Mouse (Mus musculus): ENCODE measurements around the gene Mettl8. TPM values are rescaled to one million over a fixed set of nuclear protein-coding genes. Genes with fewer than 3 reads are reported as not detected.
A peak's percentile ranks its signal among the peaks of the same experiment; 100 is the strongest.

The Mettl8 gene
- total and polyA plus RNA-seq, 3 experiments, result 7.5 to 9.2 (median 7.8) TPM

DNA sequence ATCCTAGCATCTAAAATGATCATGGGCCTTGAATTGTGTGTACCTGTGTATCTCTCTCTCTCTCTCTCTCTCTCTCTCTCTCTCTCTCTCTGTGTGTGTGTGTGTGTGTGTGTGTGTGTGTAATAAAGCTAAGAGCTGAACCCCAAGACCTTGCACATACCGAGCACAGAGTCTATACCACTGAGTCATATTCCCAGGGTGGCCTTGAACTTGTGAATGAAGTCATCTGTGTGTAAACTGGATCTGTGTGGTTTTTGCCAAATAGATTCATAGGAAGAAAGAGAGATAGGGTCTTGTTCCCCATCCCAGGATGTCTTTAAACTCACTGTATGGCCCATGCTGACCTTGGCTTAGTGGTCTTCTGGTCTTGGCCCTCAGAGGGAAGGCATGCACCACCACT is 121.9 kb downstream of the Mettl8 start:
- dilution Hi-C loops (cut with MboI; ENCODE audit: extremely low pct_ligation_motif_present, extremely low pct_unique_long_range_greater_than_20kb, low sequenced_read_pairs), result no loop called here
- in situ Hi-C loops (cut with MboI; ENCODE audit: low pct_ligation_motif_present, low pct_unique_long_range_greater_than_20kb, low sequenced_read_pairs), result no loop called here
- Histone ChIP-seq H3K36me3 (replicated peaks in 1 of 2; ENCODE audit: control insufficient read depth in 1 of 2, insufficient read depth in 1 of 2, low read length in 1 of 2) (no peaks in the 10 kb centered on the region), H3K9ac (ENCODE audit: insufficient read depth, low read depth) (no peak overlapping the region), H3K9me3 (replicated peaks; ENCODE audit: low read length) (no peaks in the 10 kb centered on the region), H3K4me3 (replicated peaks in 1 of 3; ENCODE audit: low read depth in 2 of 3, low read length in 2 of 3, poor library complexity in 1 of 3) (no peak overlapping the region), H3K79me2 (replicated peaks; ENCODE audit: control insufficient read depth, extremely low read depth, insufficient read depth, poor library complexity, severe bottlenecking) (no peaks in the 10 kb centered on the region), H3K4me2 (ENCODE audit: insufficient read depth, low read depth, poor library complexity, severe bottlenecking) (peak overlapping the region; percentile 3; the same call in 1 of the 2 replicates), H3K27ac (ENCODE audit: insufficient read depth, low read depth) (no peak overlapping the region), H3K27me3 (replicated peaks) (no peaks in the 10 kb centered on the region), H3K4me1 (ENCODE audit: control insufficient read depth in 1 of 2, insufficient read depth in 2 of 2) (peaks cover 20 to 44% of the 10 kb centered on the region in 2 experiments)
- no peak for DNase-seq (ENCODE audit: extremely low read depth)
- TF ChIP-seq EP300 (IDR thresholded peaks at IDR 0.05; ENCODE audit: low read length), result no peak
- no peak for TF ChIP-seq MAZ (IDR thresholded peaks at IDR 0.05; ENCODE audit: low read depth, low read length)
- no peak for TF ChIP-seq MEF2A (IDR thresholded peaks at IDR 0.05; ENCODE audit: borderline replicate concordance, low read depth, low read length)
- no peak for TF ChIP-seq USF1 (IDR thresholded peaks at IDR 0.05; ENCODE audit: low read depth, low read length)
- TF ChIP-seq RCOR1 (conservative IDR thresholded peaks at IDR 0.05; ENCODE audit: low read depth, low read length), result 0 out of 2 replicates have a peak, but pooled peaks have one; percentile 11
- TF ChIP-seq IRF4 (IDR thresholded peaks at IDR 0.05; ENCODE audit: low read depth, low read length), result no peak

DNA sequence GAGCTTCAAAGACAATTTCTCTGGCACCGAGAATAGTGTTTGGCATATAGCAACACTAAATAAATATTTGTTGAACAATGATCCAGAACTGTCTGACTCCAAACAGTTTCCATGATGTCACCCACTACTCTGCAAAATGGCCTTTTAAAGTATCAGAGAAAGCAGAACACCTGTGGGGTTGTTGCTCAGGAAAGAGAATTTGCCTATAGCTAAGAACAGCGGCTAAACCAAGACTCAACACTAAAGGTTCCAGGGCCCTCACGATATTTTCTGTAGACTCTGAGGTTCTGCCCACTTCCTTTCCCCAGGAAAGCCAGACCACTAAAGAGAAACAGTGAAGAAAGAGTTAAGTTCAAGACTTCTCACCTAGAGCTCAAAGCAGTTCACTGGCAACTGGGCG is 122.4 kb downstream of the Mettl8 start:
- peak; percentile 83 for DNase-seq (ENCODE audit: extremely low read depth)
- Histone ChIP-seq H3K4me3 (replicated peaks in 1 of 3; ENCODE audit: low read depth in 2 of 3, low read length in 2 of 3, poor library complexity in 1 of 3) (no peak overlapping the region), H3K27ac (ENCODE audit: insufficient read depth, low read depth) (no peak overlapping the region), H3K79me2 (replicated peaks; ENCODE audit: control insufficient read depth, extremely low read depth, insufficient read depth, poor library complexity, severe bottlenecking) (no peaks in the 10 kb centered on the region), H3K9ac (ENCODE audit: insufficient read depth, low read depth) (no peak overlapping the region), H3K4me2 (ENCODE audit: insufficient read depth, low read depth, poor library complexity, severe bottlenecking) (peak overlapping the region; percentile 3; the same call in 1 of the 2 replicates), H3K4me1 (ENCODE audit: control insufficient read depth in 1 of 2, insufficient read depth in 2 of 2) (peaks cover 20 to 44% of the 10 kb centered on the region in 2 experiments), H3K9me3 (replicated peaks; ENCODE audit: low read length) (no peaks in the 10 kb centered on the region), H3K36me3 (replicated peaks in 1 of 2; ENCODE audit: control insufficient read depth in 1 of 2, insufficient read depth in 1 of 2, low read length in 1 of 2) (no peaks in the 10 kb centered on the region), H3K27me3 (replicated peaks) (no peaks in the 10 kb centered on the region)
- in situ Hi-C loops (cut with MboI; ENCODE audit: low pct_ligation_motif_present, low pct_unique_long_range_greater_than_20kb, low sequenced_read_pairs) (no loop called here), dilution Hi-C loops (cut with MboI; ENCODE audit: extremely low pct_ligation_motif_present, extremely low pct_unique_long_range_greater_than_20kb, low sequenced_read_pairs) (no loop called here)
- TF ChIP-seq CHD1 (IDR thresholded peaks at IDR 0.05; ENCODE audit: low read depth, low read length) (no peak), TCF12 (IDR thresholded peaks at IDR 0.05; ENCODE audit: low read depth, low read length) (peak; percentile 66; the same call in 1 of the 2 replicates), SIN3A (IDR thresholded peaks at IDR 0.05; ENCODE audit: low read length) (no peak), ELF1 (IDR thresholded peaks at IDR 0.05; ENCODE audit: low read depth, low read length) (no peak), UBTF (IDR thresholded peaks at IDR 0.05; ENCODE audit: low read depth, low read length) (no peak), JUN (IDR thresholded peaks at IDR 0.05; ENCODE audit: insufficient read depth, low read depth, low read length) (peak; percentile 77), MXI1 (IDR thresholded peaks at IDR 0.05; ENCODE audit: low read depth, low read length) (no peak), ETS1 (conservative IDR thresholded peaks at IDR 0.05; ENCODE audit: low read depth, low read length) (peak; percentile 81), JUND (conservative IDR thresholded peaks at IDR 0.05; ENCODE audit: low read depth, low read length) (peak; percentile 67; the same call in 1 of the 2 replicates), MEF2A (IDR thresholded peaks at IDR 0.05; ENCODE audit: borderline replicate concordance, low read depth, low read length) (peak; percentile 75), ZMIZ1 (IDR thresholded peaks at IDR 0.05; ENCODE audit: low read depth, low read length) (no peak), EP300 (IDR thresholded peaks at IDR 0.05; ENCODE audit: low read length) (peak; percentile 85), RAD21 (IDR thresholded peaks at IDR 0.05; ENCODE audit: low read depth, low read length) (no peak), RCOR1 (conservative IDR thresholded peaks at IDR 0.05; ENCODE audit: low read depth, low read length) (no peak), BHLHE40 (IDR thresholded peaks at IDR 0.05; ENCODE audit: low read depth, low read length) (peak; percentile 49)
